Mouse (Mus musculus): ENCODE measurements around the gene Edf1.
"Not testable (repeated sequence)": the region's sequence is repeated elsewhere in the genome, so short reads cannot be mapped to it uniquely, and the experiment has no call there.

Edf1 gene

GRCm38 (mm10) chr2:25557221-25557963 is at the start of gene Edf1:
Edf1 (plus strand) TSS chr2:25557847.
- DNase-seq (ENCODE audit: low spot score in 2 of 2) = peak; percentile 94 to 95

DNA sequence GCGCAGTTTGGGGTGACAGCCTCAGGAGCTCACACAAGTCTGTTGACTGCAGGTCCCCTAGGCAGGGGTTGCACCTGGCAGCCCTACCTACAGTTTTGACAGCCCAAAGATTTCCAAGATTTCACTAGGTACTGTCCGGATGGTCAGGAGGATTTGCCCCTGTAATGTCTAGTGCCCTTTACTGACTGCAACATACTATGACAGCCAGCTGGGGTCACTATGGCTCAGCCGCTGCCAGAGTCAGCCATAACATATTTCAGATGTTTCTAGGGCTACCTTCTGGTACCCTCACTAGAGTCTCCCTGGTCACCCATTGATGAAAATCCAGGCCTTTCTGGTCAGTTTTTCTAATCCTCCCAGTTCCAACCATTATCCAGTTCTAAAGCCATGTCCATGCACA is 47.7 kb upstream of the Edf1 start:
- DNase-seq (ENCODE audit: low spot score in 2 of 2) = no peak

DNA sequence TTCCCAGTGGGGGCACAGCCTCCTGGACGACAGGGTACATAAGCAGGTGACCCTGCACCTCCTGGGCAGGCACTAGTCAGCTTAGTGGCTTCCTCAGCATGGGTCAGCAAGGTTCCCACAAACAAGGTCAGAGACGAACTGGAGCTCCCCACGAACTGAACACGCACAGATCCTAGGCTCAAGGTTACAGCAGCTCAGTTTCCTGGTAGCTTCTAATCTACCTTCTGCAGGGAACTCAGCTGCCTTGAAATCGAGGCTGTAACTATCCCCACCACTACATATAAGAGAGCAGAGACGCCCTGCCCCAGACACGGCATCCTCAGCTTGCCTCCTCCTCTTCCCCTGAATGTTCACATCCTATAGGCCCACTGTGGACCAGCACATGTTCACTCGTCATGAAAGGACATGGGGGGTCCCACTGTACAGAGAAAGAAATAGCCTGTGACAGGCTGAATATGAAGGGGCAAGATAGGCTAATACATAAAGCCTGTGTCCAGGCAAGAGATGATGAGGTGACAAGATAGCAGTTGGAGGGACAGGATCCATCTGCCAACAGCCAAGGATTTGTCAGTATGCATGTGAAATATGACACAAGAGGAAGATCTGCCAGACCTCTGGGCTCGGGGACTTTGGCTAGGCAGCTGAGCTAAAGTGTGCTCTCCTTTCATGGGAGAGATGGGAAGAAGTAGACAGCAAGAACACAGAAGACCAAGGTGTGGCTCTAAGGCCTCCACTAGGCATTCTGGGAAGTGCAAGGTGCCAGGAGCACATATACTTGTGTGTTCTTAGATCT is 30.9 kb upstream of the Edf1 start:
- DNase-seq (ENCODE audit: low spot score in 2 of 2) = no peak

GRCm38 (mm10) chr2:25533707-25534106 is 23.9 kb upstream of the Edf1 start:
- no peak for DNase-seq (ENCODE audit: low spot score in 2 of 2)

- peak; percentile 81 to 90 for DNase-seq (ENCODE audit: low spot score in 2 of 2)
Measured at GRCm38 (mm10) chr2:25534178-25534865, 23.3 kb upstream of the Edf1 start.

GRCm38 (mm10) chr2:25534866-25535182 is 22.8 kb upstream of the Edf1 start:
- no peak for DNase-seq (ENCODE audit: low spot score in 2 of 2)

GRCm38 (mm10) chr2:25536531-25536930 is 21.1 kb upstream of the Edf1 start:
- no peak for DNase-seq (ENCODE audit: low spot score in 2 of 2)

- DNase-seq (ENCODE audit: low spot score in 2 of 2) = peak in 1 of 2 experiments; percentile 33
Measured at GRCm38 (mm10) chr2:25540541-25540948, 17.1 kb upstream of the Edf1 start.

DNA sequence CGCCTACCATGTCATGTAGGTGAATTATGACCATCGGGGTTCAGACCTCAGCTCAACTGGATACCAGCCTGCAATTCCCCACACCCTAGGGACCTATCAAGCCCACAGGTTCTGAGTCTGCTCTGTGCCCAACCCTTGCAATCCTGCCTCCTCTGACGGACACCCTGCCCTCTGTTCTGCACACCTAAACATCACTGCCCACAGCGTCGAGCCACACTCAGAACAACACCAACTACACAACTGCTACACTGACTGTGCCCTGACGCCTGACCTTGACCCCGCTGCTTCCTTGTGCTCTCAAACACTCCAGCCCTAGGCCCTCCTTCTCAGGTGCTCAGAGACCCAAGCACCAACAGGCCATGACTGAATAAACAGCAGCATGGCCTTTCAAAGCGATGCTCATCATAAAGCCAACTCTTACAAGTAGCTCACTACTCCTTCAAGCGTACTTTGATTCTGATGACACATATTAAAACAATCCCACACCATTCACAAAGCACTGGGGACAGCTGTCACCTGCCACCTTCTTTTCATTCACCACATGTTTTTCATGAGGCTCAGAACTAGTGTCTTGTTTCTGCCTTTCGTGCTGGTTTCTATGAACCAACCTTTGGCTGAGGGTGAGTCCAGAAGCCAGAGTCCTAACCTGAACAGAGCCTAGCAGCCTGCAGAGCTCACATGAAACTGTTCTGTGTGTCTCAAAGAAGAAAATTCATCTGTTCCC is 15.8 kb upstream of the Edf1 start:
- no peak for DNase-seq (ENCODE audit: low spot score in 2 of 2)

- no peak for DNase-seq (ENCODE audit: low spot score in 2 of 2)
Measured at GRCm38 (mm10) chr2:25545996-25546810, 11.4 kb upstream of the Edf1 start.

GRCm38 (mm10) chr2:25546811-25547491 is 10.7 kb upstream of the Edf1 start, which contains the start of gene Traf2:
Traf2 (minus strand) TSS chr2:25546940.
- peak; percentile 99 for DNase-seq (ENCODE audit: low spot score in 2 of 2)

GRCm38 (mm10) chr2:25549021-25549991 is 8.3 kb upstream of the Edf1 start:
- DNase-seq (ENCODE audit: low spot score in 2 of 2) = peak; percentile 35 to 46

DNA sequence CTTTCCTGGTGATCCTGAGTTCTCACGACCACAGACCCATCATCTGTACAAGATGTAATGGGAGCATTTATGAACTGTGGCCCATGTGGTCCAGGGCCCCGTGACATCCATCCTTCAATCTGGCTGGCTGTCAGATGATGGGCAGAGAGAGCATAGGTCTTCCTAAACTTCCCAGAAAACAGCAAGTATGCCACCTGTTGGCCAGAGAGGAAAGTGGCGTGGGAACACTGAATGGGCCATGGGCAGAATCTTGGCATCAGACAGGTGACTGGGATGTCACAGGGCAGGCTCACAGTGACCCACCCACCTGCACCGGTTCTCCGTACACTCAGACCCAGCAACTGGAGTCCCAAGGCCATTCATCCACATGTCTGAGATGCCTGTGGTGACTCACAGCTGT is 6.5 kb upstream of the Edf1 start:
- peak in 1 of 2 experiments; percentile 48 for DNase-seq (ENCODE audit: low spot score in 2 of 2)

DNA sequence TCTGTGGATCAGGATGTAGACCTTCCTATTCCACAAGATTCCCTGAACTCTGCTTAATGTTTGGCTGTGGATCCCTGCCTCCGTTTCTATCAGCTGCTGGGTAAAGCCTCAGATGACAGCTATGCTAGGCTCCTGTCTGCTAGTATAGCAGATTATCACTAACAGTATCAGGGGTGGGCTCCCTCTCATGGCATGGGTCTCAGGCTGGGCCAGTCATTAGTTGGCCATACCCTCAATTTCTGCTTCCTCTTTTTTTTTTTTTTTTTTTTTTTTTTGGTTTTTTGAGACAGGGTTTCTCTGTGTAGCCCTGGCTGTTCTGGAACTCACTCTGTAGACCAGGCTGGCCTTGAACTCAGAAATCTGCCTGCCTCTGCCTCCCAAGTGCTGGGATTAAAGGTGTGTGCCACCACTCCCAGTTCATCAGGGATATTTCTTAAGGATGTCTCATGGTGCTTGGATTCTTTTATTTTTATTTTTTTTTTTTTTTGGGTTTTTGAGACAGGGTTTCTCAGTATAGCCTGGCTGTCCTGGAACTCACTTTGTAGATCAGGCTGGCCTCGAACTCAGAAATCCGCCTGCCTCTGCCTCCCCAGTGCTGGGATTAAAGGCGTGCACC is 4.4 kb upstream of the Edf1 start:
- DNase-seq (ENCODE audit: low spot score in 2 of 2) = not testable (repeated sequence)

- not testable (repeated sequence) for DNase-seq (ENCODE audit: low spot score in 2 of 2)
Measured at GRCm38 (mm10) chr2:25555479-25555878, 2.2 kb upstream of the Edf1 start.

- no peak for DNase-seq (ENCODE audit: low spot score in 2 of 2)
Measured at GRCm38 (mm10) chr2:25556296-25556695, 1.4 kb upstream of the Edf1 start.

GRCm38 (mm10) chr2:25557964-25558360 is 315 bp downstream of the Edf1 start:
- DNase-seq (ENCODE audit: low spot score in 2 of 2) = peak in 1 of 2 experiments; percentile 61

DNA sequence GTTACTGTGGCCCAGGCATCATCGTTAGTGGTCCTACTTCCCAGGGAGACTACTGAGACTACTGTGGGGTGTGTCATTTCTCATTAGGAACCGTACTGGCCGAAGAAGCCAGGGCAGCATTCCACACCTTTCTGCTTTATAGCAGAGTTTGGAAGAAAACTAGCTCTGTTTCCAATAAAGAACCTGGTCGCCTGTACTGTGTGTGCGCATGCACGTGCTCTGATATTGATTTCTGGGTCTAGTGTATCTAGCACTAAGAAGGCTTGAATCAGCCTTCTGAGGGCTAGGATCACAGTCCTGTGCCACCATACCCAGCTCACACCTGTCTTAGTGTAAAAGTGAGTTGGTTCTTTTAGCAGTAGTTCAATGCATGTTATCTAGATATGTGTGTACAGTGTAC is 1.1 kb downstream of the Edf1 start:
- DNase-seq (ENCODE audit: low spot score in 2 of 2) = no peak

- no peak for DNase-seq (ENCODE audit: low spot score in 2 of 2)
Measured at GRCm38 (mm10) chr2:25560551-25560950, 2.9 kb downstream of the Edf1 start.

Data from heart, adult 9 months (tissue).